Mouse (Mus musculus): ENCODE results near the gene Ak5.

GRCm38 (mm10) chr3:152550528-152551115, 117.5 kb downstream of the Ak5 start:
- no peak for TF ChIP-seq CTCF (IDR thresholded peaks at IDR 0.05; ENCODE audit: low read depth)
- TF ChIP-seq EP300 (optimal IDR thresholded peaks at IDR 0.05): no peak

Measured in stomach, postnatal 0 days (tissue).